Mouse (Mus musculus): ENCODE measurements around the gene Msi1.

GRCm38 (mm10) chr5:115415111-115416085 is 14.0 kb upstream of the Msi1 start:
- no peak for TF ChIP-seq POLR2A (IDR thresholded peaks at IDR 0.05; ENCODE audit: insufficient read depth, low read depth, low read length)
- TF ChIP-seq CTCF (IDR thresholded peaks at IDR 0.05; ENCODE audit: insufficient read depth, low read depth, low read length), result no peak

All from olfactory bulb, adult 2 months (tissue).